Mouse (Mus musculus): Measurements from ENCODE around the gene Arl5c. TPM values are rescaled to one million over a fixed set of nuclear protein-coding genes. Genes with fewer than 3 reads are reported as not detected.

Gene Arl5c
- total RNA-seq, 4 experiments from 2014 or later, result 0.44 to 1.8 (median 1.4) TPM

DNA sequence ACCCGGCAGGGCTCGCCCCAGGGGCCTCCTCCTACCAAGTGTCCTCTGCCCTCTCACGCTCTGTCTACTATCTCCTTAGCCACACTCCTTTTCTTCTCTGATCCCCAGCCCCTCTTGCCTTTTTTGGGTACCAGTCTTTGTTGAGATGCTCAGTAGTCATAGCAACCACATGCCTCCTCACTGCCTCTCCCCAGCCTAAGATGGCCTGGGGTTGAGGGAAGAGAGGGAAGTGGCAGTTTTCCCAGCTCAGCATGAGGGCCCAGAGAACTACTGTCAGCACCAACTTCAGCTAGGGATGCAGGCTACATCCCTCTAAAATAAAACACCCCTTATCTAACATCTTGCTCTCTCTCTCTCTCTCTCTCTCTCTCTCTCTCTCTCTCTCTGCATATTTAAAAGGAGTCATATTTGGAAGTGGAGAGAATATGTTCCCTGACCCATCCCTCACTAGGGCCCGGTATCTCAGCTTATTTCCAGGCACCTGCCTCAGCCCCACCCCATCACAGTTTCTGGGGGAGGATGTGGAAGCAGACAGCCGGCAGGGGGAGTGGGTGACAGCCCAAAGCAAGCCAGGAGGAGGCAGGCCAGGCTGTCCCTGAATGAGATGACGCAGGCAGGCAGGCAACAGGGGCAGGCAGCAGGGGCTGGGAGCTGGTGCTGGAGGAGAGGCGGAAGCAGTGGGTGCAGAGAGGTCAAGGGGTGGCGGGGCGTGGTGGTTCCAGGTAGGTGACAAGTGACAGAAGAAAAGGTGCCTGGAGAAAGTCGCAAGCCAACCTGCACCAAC, 23.1 kb upstream of the Arl5c start:
- no peak for DNase-seq

DNA sequence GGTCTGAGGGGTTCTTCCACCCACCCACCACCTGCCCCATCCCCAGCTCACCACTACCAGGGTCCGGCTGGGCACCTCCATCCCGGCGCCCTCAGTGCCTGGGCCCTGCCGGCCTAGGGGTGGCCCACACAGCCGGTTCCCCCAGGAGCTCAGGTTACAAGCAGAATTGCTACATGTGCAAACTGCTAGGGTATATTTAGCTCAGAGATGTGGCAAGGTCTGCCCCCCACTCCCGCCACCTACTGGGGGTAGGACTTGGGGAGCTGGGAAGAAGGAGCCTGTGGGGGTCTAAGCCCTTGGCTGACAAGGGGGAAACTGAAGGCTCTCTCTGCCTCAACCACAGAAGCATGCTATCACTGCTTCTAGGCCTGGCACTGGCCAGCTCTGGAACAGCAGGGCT, 22.2 kb upstream of the Arl5c start:
- no peak for DNase-seq

DNA sequence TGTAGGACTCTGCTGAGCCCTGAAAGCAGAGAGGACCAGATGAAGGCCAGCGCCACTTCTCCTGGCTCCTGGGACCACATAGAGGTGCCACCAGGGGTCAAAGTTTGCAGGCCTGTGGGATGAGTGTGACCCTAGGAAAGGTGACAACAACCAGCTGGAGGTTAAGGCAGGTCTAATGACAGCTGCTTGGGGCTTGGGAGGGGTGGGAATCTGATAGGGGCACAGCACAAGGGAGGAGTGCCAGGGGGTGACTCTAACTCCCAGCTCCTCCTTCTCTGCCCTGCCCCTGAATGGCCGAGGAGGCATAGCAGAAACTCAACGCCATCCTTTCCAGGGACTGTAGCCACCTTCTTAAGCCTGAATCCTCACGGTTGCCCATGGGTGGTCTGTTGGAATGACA, 20.8 kb upstream of the Arl5c start:
- no peak for DNase-seq

DNA sequence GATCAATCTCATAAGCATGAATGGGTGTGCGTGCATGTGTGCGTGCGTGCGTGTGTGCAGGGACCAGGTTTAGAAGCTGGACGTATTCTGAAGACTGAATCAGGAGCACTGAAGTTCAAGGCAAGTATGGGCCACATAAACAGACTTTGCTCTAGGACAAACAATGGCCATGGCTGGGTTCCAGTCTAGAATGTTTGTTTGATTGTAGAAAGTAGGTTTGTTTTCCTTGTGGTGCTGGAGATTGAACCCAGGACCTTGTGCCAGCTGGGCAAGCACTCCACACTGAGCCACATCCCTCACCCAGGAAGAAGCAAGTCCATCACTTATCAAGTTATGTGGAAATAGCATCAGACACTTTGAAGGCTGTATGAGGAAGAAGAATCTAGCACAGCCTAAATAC, 20.2 kb upstream of the Arl5c start:
- DNase-seq, result no peak

GRCm38 (mm10) chr11:98012831-98013230, 16.9 kb upstream of the Arl5c start:
- DNase-seq, result no peak

- no peak for DNase-seq
Observed at GRCm38 (mm10) chr11:98011716-98012115, 15.7 kb upstream of the Arl5c start.

DNA sequence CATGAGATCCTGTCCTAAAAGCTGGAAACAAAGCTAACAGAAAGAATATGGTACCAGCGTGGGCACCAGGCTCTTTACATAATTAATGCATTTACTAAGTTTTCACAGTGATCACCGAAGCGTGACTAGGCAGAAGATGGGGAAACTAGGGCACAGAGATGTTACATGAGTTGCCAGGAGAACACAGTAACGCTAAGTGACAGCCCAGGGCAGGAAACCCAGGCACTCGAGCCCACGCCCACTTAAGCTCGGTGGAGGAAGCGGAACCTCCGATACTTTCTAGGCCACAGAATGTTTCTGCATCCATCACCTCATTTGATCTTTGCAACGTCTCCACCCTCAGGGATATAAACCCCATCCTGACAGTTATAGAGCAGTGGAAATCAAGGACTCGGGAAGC, 12.1 kb upstream of the Arl5c start:
- DNase-seq, result no peak

GRCm38 (mm10) chr11:98005686-98006085, 9.7 kb upstream of the Arl5c start:
- peak; percentile 47 for DNase-seq

GRCm38 (mm10) chr11:98005076-98005475, 9.1 kb upstream of the Arl5c start:
- DNase-seq, result no peak

DNA sequence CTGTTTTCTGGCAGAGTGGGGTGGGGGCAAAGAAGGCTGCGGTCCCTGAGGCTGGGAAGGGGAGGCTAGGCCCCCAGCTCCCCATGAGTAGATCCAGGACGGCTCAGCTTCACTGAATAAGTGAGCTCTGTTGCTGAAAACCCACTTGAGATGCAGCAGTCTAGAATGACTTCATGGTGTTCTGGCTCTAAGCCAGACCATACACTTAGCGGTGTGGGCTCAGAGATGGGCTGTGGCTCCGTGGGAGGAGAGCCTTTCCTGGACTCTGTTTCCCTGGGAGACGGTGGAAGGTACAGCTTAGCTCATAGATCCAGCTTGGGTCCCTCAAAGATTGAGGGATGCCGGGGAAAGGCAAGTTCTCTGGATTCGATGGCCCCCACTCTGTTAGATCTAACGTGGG, 8.2 kb upstream of the Arl5c start:
- DNase-seq, result no peak

DNA sequence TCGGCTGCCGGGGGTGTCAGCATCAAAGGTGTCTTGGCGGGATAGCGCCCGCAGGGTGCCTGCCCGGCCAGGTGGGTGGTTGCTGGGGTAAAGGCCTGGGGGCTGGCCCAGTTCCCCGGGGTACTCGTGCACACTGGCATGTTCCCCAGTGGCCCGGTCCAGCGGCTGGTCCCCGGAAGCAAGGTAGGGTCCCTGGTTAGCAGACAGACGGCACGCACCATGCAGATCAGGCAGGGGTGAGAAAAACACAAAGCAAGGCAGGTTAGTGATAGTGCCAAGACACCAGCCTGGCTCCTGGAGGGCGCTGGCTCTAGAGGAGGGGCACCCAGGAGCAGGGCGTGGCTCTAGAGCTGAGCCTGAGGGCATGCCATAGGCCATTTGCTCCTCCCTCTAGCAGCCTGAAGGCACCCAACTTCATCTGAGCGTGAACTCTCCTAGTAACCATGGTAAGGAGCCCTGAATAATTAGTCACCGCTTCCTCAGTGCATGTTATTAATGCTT, 7.2 kb upstream of the Arl5c start:
- no peak for DNase-seq

DNA sequence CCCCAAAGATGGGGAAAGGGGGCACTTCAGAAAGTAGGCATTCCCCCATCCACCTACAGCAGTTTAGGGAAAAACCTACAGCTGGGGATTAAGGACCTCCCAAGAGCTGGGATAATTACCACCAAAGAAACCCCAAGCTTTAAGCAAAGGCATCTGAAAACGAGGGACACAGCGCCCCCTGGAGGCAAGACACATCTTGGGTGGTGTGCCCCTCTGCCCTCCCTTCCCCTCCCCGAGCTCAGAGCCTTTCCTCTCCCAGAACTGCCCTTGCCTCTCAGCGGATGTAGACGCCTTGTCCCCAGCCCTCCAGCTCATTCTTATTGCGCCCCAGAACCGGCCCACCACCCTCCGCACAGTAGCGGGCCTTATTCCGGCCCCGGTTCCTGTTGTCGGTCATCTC, 6.6 kb upstream of the Arl5c start:
- DNase-seq, result peak; percentile 52

DNA sequence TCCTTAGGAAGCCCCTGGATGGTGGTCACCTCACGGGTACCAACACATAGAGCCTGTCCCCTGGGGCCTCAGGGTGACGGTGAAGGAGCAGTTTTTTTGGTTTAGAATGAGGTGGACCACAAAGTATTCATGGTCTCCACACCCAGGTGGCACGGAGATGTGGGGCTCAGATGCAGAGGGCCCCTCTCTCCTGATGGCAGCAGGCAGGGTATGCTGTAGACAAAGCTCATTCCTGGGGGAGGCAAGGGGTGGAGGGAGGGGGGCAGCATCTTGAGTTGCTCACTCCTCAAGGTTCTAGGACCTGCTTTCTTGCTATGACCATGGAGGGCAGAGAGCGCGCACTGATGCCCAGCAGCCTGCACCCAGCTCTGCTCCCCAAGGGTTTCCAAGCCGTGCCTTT, 6.0 kb upstream of the Arl5c start:
- DNase-seq, result no peak

DNA sequence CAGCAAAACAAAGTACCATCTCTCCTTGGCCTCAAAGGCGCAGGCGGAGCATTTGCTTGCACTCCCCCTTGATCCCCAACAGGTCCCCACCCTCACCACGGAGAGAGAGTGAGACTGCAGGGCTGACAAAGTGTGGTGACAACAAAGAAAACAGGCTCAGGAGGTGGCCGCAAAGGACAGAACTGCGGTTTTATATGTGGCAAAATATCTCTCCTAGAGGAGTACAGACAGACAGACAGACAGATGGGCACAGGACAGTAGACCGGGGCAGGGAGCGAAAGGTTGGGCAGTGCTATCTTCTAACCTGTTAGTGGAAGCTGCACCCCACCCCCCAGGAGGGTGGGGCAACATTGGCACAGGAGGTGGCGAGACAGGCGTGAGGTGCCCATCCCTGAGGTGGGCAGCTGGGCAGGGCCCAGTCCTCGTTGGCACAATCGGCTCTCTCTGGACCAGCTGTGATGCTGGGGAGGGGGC, 5.4 kb upstream of the Arl5c start:
- DNase-seq, result no peak

DNA sequence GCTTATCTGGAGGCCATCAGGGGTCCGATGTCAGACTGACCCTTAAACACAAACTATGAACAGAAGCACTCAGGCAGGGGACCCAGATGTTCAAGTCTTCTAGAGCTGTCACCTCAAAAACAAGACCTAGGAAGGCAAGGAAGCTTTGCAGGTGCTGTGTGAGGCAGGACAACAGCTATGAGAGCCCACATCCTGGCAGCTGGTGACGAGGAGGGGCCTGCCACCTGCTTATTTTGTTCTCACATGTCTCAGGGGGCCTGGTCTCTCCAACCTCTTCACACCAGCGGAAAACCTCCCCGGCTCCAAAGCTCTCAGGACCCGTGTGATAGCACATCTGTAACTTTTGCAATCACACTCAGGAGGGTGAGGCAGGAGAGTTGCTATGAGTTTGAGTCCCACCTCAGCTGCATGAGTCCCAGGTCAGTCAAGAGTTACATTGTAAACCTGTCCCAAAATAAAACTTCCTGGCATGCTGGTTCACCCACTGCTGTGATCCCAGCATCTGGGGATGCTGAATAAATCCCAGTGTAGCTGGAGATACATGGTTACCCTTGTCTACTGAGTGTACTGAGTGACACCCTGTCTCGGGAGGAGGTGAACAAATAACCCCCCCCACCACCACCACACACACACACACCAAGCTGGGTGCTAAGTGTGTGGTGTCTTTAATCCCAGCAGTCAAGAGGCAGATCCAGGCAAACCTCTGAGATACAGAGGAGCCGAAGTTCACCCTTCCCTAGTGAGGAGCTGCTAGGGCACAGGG, 4.6 kb upstream of the Arl5c start:
- no peak for DNase-seq

DNA sequence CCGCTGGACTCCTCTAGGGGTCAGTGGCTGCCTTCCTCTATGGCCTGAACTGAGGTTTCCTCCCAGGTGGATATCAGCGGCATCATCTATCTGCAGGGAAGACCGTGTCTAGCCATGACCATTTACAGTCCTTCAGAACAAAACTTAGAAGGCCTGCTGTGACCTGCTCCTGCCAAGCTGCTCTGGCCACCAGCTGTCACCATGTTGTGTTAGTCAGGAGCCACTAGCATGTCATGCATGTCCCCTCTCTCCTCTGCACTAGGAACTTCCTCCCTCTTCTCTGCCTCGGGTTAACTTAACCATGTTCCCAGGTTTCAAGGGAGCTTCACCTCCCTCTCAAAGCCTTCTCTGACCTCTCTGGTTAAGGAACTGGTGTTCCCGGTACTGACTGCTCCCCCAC, 3.8 kb upstream of the Arl5c start:
- no peak for DNase-seq

DNA sequence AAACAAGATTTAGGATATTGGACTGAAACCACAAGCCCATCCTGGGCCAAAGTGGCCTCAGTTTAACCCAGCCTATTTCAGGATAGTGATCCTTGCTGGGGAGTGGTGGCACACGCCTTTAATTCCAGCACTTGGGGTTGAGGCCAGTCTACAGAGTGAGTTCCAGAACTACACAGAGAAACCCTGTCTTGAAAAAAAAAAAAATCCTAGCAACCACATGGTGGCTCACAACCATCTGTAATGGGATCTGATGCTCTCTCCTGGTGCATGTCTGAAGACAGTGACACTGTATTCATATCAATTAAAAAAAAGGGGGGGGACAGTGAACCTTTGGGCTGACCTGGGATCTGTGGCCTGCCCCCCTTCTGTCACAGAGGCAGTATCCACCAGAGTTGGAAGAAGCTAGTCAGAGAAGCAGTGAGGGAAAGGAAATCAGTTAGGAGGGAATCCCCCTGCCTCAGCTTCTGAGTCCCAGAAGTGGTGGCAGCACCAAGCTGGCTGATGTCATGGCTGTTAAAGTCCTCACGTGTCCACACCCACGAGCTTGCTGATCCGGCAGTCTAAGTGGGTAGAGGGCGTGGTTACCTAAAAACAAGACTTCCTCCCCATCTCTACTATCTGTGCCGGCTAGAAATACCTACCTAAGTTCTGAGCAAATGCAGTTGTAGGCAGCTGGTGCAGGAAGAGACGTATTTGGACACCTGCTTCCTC, 3.1 kb upstream of the Arl5c start:
- no peak for DNase-seq

DNA sequence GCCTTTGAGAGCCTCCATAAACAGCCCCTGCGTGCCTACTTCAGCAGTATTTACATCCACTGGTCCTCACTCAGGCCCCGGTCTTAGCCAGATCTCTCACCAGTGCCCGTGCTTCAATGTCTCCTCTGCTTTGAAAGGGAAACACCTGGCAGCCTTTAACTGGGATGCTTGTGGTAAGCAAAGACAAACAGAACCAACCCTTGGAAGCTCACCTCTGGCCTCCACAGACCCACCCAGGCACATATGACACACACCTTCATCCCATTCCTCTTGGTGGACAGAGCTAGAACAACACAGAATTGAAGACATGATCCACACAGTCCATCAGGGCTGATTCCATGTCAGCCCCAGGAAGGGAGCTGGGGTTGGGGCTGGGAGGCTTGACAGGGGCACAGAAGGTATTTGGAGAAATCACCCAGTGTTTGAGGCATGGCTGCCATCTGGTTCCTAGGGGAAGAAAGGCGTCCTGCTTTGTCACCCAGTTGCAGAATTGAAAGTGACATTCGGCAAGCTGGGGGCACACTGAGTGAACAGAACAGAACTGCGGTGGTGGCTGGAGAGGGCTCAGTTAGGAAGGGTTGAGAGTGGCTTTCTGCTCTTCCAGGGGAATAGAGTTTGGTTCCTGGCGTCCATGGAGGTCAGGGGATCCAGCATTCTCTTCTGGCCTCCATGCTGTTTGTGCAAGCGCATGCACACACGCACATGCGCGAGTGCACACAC, 2.3 kb upstream of the Arl5c start:
- no peak for DNase-seq

GRCm38 (mm10) chr11:97997387-97997960, 1.5 kb upstream of the Arl5c start:
- no peak for DNase-seq

DNA sequence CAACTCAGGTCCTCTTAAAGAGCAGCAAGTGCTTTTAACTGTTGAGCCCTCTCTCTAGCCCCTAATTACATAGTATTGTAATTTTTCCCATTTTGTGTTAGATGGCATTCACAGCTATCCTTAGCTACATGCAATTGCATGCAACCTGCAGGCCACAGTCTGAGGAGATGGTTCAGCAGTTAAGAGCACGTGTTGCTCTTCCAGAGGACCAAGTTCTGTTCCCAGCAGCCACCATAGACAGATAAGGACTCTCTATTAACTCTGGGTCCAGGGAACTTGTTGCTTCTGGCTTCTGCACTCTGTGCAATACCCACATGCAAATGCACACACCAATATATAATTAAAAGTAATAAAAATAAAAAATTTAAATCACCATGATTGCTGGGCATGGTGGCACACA, 710 bp upstream of the Arl5c start:
- DNase-seq, result no peak

DNA sequence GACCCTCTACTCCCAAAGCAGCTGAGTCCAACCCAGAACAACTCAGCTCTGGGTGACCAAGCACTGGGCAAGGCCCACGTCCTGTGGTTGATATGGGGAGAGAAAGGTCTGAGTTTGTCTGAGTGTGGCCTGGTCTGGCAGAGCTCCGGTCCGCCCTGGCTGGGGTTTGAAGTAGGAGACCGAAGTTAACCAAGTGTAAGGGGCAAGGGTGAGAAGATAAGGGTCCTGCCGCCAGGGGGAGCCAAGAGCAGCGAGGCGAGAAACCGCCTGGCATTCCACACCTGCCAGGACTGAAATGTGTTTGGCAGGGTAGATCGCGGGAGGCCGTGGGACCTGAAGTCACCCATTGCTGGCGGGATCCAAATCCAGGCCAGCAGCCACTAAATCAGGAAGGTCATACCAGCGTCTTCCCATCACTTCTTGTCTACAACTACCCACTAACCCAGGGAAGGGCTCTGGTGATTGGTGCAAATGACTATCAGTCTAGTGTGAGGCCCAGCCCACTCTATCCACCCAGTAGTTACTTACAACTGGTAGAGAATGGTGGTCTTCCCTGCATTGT, 1.4 kb downstream of the Arl5c start:
- peak; percentile 66 for DNase-seq
